Mouse (Mus musculus): Measurements from ENCODE around the gene Fosb.

Fosb gene

GRCm38 (mm10) chr7:19309884-19310641 is at the start of gene Fosb:
Fosb (minus strand) TSS chr7:19310051.
- DNase-seq (ENCODE audit: low read depth, low spot score), result peak; percentile 97

- peak; percentile 92 for DNase-seq (ENCODE audit: low read depth, low spot score)
Observed at GRCm38 (mm10) chr7:19359299-19359891, 49.5 kb upstream of the Fosb start, which contains the start of the genes Cd3eap and Ppp1r13l. Cd3eap (minus strand) TSS chr7:19359483. Ppp1r13l (plus strand) TSS chr7:19359749.

- no peak for DNase-seq (ENCODE audit: low read depth, low spot score)
Observed at GRCm38 (mm10) chr7:19358634-19359033, 48.8 kb upstream of the Fosb start.

- DNase-seq (ENCODE audit: low read depth, low spot score), result no peak
Observed at GRCm38 (mm10) chr7:19357381-19358375, 47.8 kb upstream of the Fosb start.

GRCm38 (mm10) chr7:19356311-19356710 is 46.5 kb upstream of the Fosb start:
- no peak for DNase-seq (ENCODE audit: low read depth, low spot score)

- no peak for DNase-seq (ENCODE audit: low read depth, low spot score)
Observed at GRCm38 (mm10) chr7:19354991-19355390, 45.1 kb upstream of the Fosb start.

- DNase-seq (ENCODE audit: low read depth, low spot score), result no peak
Observed at GRCm38 (mm10) chr7:19350221-19350620, 40.4 kb upstream of the Fosb start.

GRCm38 (mm10) chr7:19349188-19349915 is 39.5 kb upstream of the Fosb start:
- DNase-seq (ENCODE audit: low read depth, low spot score), result no peak

- peak; percentile 100 for DNase-seq (ENCODE audit: low read depth, low spot score)
Observed at GRCm38 (mm10) chr7:19344938-19345471, 35.2 kb upstream of the Fosb start.

- no peak for DNase-seq (ENCODE audit: low read depth, low spot score)
Observed at GRCm38 (mm10) chr7:19344237-19344847, 34.5 kb upstream of the Fosb start, which contains the start of gene Ercc1. Ercc1 (plus strand) TSS chr7:19344778.

GRCm38 (mm10) chr7:19343210-19343808 is 33.5 kb upstream of the Fosb start:
- DNase-seq (ENCODE audit: low read depth, low spot score), result peak; percentile 92

- DNase-seq (ENCODE audit: low read depth, low spot score), result no peak
Observed at GRCm38 (mm10) chr7:19342481-19343027, 32.7 kb upstream of the Fosb start.

GRCm38 (mm10) chr7:19341761-19342409 is 32.0 kb upstream of the Fosb start:
- DNase-seq (ENCODE audit: low read depth, low spot score), result peak; percentile 67

- DNase-seq (ENCODE audit: low read depth, low spot score), result no peak
Observed at GRCm38 (mm10) chr7:19341250-19341649, 31.4 kb upstream of the Fosb start.

- DNase-seq (ENCODE audit: low read depth, low spot score), result no peak
Observed at GRCm38 (mm10) chr7:19338596-19338995, 28.7 kb upstream of the Fosb start.

GRCm38 (mm10) chr7:19338060-19338459 is 28.2 kb upstream of the Fosb start:
- no peak for DNase-seq (ENCODE audit: low read depth, low spot score)

- DNase-seq (ENCODE audit: low read depth, low spot score), result no peak
Observed at GRCm38 (mm10) chr7:19337122-19337521, 27.3 kb upstream of the Fosb start.

- DNase-seq (ENCODE audit: low read depth, low spot score), result peak; percentile 82
Observed at GRCm38 (mm10) chr7:19335583-19335982, 25.7 kb upstream of the Fosb start.

GRCm38 (mm10) chr7:19332709-19333352 is 23.0 kb upstream of the Fosb start:
- no peak for DNase-seq (ENCODE audit: low read depth, low spot score)

Measured in ZHBTc4 (cell line).